Mouse (Mus musculus): ENCODE data around the gene Commd1.

Gene Commd1

GRCm38 (mm10) chr11:22937716-22938316 is 44.4 kb downstream of the Commd1 start:
- DNase-seq = no peak

DNA sequence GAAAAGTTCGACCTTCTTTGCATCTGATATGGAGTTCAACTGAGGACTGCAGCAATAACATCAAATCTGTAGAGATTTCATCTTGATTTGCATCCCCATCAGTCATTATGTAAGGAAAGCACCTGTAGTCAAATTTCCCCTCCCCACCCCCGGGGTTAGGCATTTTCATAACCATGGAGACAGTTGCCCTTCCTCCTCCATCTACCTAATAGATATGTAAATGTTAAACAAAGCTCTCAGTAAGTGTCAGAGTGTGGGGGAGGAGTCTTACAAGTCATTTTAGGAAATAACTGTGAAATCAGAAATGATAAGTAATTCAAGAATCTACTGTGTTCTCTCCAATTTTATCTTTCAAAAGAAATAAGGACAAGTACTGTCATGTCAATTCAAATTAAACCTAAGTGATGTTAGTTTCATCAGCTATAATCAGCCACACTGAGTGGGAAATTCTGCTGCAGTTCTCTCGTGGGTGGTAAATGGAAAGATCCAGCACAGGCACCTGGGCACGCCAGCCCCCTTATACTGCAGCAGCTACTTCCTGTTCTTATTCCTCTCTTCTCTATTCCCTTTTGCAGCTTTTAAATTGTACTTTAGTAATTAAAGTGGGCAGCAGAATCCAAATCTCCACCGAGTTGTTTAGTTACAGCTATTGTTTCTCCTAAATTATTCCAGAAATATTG is 45.6 kb downstream of the Commd1 start:
- no peak for DNase-seq

DNA sequence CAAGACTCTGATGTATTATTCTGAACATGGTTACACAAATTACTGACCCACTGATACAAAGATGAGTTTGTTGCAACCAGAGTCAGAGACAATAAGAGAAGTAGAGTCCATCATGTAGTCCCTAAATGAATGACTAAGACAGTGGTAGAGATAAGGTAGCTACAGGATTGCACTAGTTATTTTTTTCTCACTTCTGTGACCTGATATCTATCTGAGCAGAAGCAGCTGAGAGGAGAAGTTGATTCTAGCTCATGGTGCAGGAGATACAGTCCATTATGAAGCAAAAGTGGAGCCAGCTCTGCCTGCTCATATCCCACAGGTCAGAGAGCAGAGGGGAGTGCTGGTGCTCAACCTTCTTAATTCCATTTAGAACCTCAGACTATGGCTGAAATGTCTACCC is 50.0 kb downstream of the Commd1 start:
- no peak for DNase-seq

- DNase-seq = no peak
These were observed 50.8 kb downstream of the Commd1 start for GRCm38 (mm10) chr11:22931320-22931905.

DNA sequence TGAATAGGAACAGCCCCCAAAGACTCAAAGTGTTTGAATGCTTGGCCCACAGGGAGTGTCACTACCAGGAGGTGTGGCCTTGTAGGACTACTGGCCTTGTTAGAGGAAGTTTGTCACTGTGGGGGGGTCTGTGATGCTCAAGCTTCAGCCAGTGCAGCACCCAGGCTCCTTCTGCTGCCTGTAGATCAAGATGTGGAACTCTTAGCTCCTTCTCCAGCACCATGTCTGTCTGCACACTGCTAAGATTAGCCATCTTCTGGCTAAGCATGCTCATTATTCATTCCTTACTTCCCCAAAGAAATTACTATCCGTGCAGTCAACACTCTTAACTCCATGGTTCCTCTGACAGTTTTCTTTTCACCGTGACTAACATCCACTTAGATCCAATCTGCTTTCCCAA is 52.1 kb downstream of the Commd1 start:
- no peak for DNase-seq

GRCm38 (mm10) chr11:22928586-22929169 is 53.5 kb downstream of the Commd1 start:
- DNase-seq = no peak

GRCm38 (mm10) chr11:22923606-22924005 is 58.6 kb downstream of the Commd1 start:
- DNase-seq = no peak

DNA sequence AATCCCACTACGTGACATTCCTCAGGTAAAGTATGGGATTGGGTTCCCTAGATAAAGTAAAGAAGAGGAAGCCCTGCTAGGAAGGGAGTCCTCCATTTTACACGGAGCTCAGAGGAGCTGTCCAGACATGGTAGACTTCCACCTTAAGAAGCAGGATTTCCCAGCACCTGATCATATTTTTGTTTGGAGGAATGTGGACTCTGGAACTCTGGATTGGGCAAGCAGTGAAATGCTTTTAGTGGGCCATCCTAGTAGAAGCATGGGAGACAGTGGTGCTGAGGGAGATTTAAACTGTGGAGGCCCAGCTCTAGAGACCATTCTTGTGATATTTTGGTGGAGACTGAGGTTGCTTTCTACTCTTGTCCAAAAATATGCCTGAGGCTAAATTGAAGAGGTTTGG is 59.6 kb downstream of the Commd1 start:
- no peak for DNase-seq

DNA sequence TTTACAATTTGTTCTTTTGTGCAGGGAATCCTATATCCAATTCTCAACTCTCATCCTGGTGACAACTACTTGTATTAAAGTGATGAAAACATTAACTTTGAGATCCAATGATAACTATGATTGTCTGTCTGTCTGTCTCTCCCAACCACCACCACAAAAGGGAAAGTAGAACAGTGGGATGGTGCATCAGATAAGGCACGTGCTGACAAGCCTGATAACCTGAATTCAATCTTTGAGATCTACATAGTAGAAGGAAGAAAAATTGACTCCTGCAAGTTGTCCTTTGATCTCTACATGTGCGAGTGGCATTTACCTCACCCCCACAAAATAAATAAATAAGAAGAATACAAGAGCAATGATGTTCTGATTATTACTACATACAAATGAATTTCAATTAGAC is 62.8 kb downstream of the Commd1 start:
- no peak for DNase-seq

- no peak for DNase-seq
These were observed 64.4 kb downstream of the Commd1 start for GRCm38 (mm10) chr11:22917786-22918185.

- DNase-seq = no peak
These were observed 68.4 kb downstream of the Commd1 start for GRCm38 (mm10) chr11:22913744-22914143.

DNA sequence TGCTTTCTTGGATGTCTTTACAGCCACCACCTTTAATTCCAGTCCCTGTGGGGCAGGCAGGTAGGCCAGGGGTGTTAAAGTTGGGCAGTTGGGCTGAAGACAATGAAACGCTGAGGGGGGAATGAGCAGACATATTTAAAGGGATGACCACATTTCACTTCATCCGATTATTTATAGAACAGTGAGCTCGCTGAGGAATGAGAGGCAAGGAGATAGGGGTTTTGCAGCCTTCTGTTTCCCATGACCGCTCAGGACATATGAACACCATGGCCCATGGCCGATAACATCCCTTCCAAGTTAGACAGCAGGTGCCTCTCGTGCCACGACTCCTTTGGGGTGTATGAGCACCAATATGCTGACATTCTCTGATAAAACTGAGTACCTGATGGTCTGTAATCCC is 70.4 kb downstream of the Commd1 start:
- no peak for DNase-seq

DNA sequence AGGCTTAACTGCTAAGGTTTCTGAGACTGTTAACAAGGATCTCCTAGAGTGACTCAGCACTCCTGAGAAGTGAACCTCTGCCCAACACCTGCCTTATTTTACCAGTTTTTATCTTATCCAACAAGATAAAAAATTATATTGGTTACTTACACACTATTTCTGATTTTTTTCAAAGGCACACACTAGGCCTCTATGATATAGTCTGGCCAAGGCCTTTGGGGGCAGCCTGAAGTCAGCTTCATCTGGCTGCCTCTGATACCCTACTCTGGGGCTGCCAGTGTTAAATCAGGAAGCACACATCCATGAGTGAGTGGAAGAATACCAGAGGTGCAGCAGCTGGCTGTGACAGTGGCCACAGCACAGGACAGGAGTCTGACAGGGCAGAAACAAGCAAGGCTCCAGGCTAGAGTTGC is 75.7 kb downstream of the Commd1 start:
- DNase-seq = no peak

DNA sequence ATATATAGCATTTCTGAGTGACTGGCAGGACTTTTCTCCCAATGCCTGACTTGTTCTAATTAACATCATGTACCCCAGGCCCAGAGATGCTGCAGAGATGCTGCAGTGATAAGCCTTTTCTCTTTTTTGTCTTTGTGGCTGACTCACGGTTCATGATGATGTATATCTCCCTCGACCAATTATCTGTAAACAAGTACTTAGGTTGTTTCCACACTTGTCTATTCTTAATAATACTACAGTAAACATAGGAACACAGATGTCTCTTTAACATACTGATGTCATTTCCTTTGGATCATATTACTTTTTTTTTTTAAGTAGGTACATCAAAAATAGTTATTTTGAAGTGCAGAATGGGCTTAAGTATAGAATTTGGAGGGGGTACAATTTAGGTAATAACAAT is 79.3 kb downstream of the Commd1 start:
- no peak for DNase-seq

GRCm38 (mm10) chr11:22900041-22900440 is 82.1 kb downstream of the Commd1 start:
- DNase-seq = no peak

- no peak for DNase-seq
These were observed 84.5 kb downstream of the Commd1 start for GRCm38 (mm10) chr11:22897642-22898041.

DNA sequence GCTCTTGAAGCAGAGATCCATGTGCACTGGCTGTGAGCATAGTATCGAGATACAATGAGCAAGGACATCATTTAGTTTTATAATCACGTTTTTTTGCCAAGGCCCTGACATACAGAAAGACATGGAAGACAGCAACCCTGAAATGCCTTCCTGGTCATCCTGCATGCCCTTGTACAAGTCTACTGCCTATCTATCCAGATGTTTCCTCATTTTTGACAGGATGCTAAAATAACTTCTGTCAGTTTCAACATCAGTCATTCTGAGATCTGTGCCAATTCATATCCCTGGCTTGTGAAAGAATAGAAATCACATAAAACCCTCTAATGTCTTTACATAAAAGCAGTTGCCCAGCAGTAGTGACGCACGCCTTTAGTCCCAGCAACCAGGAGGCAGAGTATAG is 85.1 kb downstream of the Commd1 start:
- no peak for DNase-seq

- DNase-seq = no peak
These were observed 89.1 kb downstream of the Commd1 start for GRCm38 (mm10) chr11:22893075-22893474.

- no peak for DNase-seq
These were observed 89.7 kb downstream of the Commd1 start for GRCm38 (mm10) chr11:22892466-22892865.

GRCm38 (mm10) chr11:22891876-22892275 is 90.3 kb downstream of the Commd1 start:
- no peak for DNase-seq

GRCm38 (mm10) chr11:22891242-22891641 is 90.9 kb downstream of the Commd1 start:
- no peak for DNase-seq

- DNase-seq = no peak
These were observed 93.0 kb downstream of the Commd1 start for GRCm38 (mm10) chr11:22889224-22889623.

DNA sequence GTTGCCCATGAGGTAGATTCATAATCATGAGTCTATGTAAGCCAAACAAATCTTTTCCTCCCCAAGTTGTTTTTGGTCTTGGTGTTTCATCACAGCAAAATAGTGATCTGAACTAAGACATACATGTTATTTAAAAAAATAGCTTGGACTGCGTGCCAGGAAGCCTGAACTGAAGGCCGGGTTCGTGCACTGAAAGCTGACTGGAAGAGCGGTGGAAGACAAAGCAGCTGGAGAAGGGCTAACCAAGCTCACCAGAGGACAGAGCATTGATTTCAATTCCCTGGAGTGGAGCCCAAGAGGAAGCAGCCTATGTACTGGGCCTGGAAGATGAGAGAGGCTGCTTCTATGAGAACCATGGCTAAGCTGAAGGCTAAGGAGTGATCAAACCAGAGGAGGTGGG is 95.2 kb downstream of the Commd1 start:
- DNase-seq = no peak

- DNase-seq = no peak
These were observed 96.8 kb downstream of the Commd1 start for GRCm38 (mm10) chr11:22885350-22885749.
